Mouse (Mus musculus) hindbrain, embryonic 14.5 days (tissue): ENCODE data around the gene Alg5. TPM values are rescaled to one million over a fixed set of nuclear protein-coding genes. Genes with fewer than 3 reads are reported as not detected.
A peak's percentile ranks its signal among the peaks of the same experiment; 100 is the strongest.

Source experiments
- ATAC-seq: fragments of 200-750 bp; cut with Nextera tagmentation; 2 replicates; pipeline ENCODE4 v1.8.0; 2017; ENCODE audit warnings: moderate number of reproducible peaks, mild to moderate bottlenecking, moderate TSS enrichment, moderate library complexity; ENCODE audit not compliant: low FRiP score
- DNase-seq: peaks from one replicate; pipeline ENCODE4 v3.0.0-alpha.2; 2015; ENCODE audit warnings: low spot score
- H3K27ac ChIP-seq: fragments of 300-500 bp; sonication (generic); 2 replicates; pipeline ENCODE4 v1.5.1; 2014; ENCODE audit warnings: mild to moderate bottlenecking, moderate library complexity
- H3K27me3 ChIP-seq: fragments of 300-500 bp; sonication (generic); 2 replicates; pipeline ENCODE4 v1.6.1; 2014; ENCODE audit warnings: mild to moderate bottlenecking, low read length, mixed read lengths; ENCODE audit not compliant: control insufficient read depth, insufficient read depth
- H3K36me3 ChIP-seq: fragments of 300-500 bp; sonication (generic); replicated peaks from 2 replicates; pipeline ENCODE4 v1.6.1; 2014; ENCODE audit not compliant: control insufficient read depth, insufficient read depth
- H3K4me1 ChIP-seq: fragments of 300-500 bp; sonication (generic); replicated peaks from 2 replicates; pipeline ENCODE4 v1.6.1; 2014; ENCODE audit warnings: antibody characterized with exemption, low read length, mixed read lengths; ENCODE audit not compliant: control insufficient read depth, insufficient read depth
- H3K4me2 ChIP-seq: fragments of 300-500 bp; sonication (generic); replicated peaks from 2 replicates; pipeline ENCODE4 v1.6.1; 2014; ENCODE audit warnings: mild to moderate bottlenecking, moderate library complexity
- H3K4me3 ChIP-seq: fragments of 300-500 bp; sonication (generic); replicated peaks from 2 replicates; pipeline ENCODE4 v1.5.1; 2014; ENCODE audit warnings: mild to moderate bottlenecking, low read length
- H3K9ac ChIP-seq: fragments of 300-500 bp; sonication (generic); 2 replicates; pipeline ENCODE4 v1.6.1; 2014
- H3K9me3 ChIP-seq: fragments of 300-500 bp; sonication (generic); 2 replicates; pipeline ENCODE4 v1.6.1; 2016; ENCODE audit warnings: low read length; ENCODE audit not compliant: control insufficient read depth
- WGBS: fragments of 180-500 bp; shearing (Covaris S2); extraction: QIAGEN DNeasy Blood & Tissue Kit; methylation state at CpG from one replicate; pipeline ENCODE4 v1.1.7; 2014; 5-methylcytosine and 5-hydroxymethylcytosine counted together
- polyA plus RNA-seq: library from polyadenylated mRNA; unstranded; fragments of >200 nt; fragmentation: Nextera tagmentation; extraction: Ambion mirVana; gene quantifications from 2 replicates; pipeline ENCODE4 v1.2.1, GENCODE M21; 2014

Gene Alg5
- polyA plus RNA-seq, 1 experiment from 2014 or later = 52.3 TPM

DNA sequence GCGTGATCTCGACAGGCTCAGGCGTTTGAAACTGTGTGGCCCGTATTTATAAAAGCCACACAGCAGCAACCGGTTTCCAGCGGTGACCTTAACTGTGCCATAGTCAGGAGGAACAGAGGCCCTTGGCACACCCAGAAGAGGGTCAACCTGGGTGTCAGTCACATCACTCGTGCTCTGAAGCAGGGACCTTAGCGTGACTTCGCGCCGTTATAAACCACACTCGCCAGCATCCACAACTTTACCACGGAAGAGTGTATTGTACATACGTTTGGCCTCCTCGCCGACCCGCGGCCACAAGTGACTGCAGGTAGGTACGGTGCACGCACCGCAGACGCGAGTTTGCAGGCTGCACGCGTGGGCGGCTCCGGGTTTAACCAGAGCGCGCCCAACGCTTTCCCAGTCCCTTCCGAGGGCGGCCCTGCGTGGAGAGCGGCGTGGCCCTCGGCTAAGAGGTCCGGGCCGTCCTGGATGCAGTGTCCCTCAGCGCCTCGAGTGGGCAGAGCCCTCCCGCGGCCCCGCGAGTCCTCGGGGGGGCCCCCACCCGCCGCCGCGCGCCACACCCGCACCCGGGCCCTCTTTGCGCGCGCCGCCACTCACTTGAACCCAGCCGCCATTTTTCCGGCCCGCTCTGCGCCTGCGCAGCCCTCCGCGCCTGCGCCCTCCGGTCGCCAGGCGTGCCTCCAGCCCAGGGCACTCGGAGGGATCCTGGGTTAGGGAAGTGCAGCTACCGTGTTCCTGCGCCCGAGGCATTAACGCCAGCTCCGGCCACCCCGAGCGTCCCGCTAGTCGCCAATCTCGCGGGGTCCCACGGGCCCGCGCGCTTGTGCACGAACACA, 710 bp upstream of the Alg5 start:
- under 1% methylated on average over 84 of the region's 84 CpGs for WGBS
- Histone ChIP-seq H3K27me3 (no peaks in the 10 kb centered on the region), H3K4me1 (peaks cover 5% of the 10 kb centered on the region; the same call in 1 of the 2 replicates), H3K27ac (peak overlapping the region; percentile 98), H3K4me2 (peak overlapping the region; percentile 68), H3K36me3 (peaks cover 40% of the 10 kb centered on the region), H3K4me3 (peak overlapping the region; percentile 86), H3K9me3 (no peaks in the 10 kb centered on the region), H3K9ac (peak overlapping the region; percentile 98)
- DNase-seq = peak; percentile 94
- peak; percentile 94 for ATAC-seq

DNA sequence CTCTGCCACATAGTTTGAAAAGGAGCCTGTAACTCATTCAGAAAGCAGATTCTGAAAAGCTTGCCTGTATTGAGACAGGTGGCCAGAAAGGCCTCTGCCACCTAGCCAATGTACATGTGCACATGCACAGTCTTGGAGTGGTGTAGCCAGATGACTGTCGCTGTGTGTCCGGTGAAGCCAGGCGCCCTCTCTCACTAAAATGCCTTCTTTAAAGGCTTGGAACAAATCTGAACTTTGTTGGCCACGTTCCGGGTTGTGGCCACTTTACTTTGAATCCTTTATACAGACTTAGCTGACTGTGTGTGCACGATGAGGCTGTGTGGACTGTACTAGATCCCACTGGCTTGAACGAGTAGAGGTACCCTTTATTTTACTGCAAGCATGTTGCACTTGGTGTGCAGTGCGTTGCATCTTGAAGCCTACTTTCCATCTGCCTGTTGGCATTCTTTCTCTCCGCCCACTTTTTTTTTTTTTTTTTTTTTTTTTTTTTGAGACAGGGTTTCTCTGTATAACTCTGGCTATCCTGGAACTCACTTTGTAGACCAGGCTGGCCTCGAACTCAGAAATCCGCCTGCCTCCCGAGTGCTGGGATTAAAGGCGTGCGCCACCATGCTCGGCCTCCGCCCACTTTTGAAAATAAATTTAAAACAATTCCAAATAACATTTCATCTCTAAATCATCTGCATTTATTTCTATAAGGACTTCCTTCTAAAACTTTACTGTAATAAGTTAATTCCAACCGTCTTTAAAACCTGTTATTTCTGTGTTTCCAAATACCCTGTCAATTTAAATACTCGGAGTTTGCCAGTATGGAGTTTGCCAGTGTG, 975 bp downstream of the Alg5 start:
- WGBS = 59% methylated on average over 18 of the region's 18 CpGs
- Histone ChIP-seq H3K4me2 (peak overlapping the region; percentile 68), H3K4me1 (peaks cover 5% of the 10 kb centered on the region; the same call in 1 of the 2 replicates), H3K27me3 (no peaks in the 10 kb centered on the region), H3K27ac (peak overlapping the region; percentile 98), H3K4me3 (peak overlapping the region; percentile 86), H3K9ac (peak overlapping the region; percentile 98), H3K36me3 (peaks cover 35% of the 10 kb centered on the region), H3K9me3 (no peaks in the 10 kb centered on the region)
- DNase-seq = no peak
- no peak for ATAC-seq

DNA sequence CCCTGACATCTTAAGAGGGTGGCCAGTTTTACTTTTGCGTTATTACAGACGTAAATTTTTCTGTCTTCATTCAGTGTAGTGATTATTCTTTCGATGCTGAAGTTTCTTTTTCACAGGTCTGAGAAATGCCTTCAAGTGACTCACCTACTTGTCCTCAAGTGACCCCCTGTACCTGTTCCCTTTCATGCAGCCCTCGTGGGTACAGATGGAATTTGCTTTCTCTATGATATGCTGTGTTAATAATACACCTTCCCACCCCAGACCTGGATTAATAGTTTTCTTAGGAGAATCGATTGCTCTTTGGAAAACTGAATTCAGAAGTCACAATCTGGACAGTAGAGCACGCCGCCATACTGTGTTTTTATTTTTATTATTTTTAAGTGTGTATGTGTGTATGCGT, 2.0 kb downstream of the Alg5 start:
- 98% methylated on average over 8 of the region's 8 CpGs for WGBS
- Histone ChIP-seq H3K4me3 (no peak overlapping the region), H3K27me3 (no peaks in the 10 kb centered on the region), H3K27ac (no peak overlapping the region), H3K9ac (no peak overlapping the region), H3K4me1 (peaks cover 5% of the 10 kb centered on the region; the same call in 1 of the 2 replicates), H3K36me3 (peaks cover 35% of the 10 kb centered on the region), H3K4me2 (no peak overlapping the region), H3K9me3 (no peaks in the 10 kb centered on the region)
- no peak for DNase-seq
- ATAC-seq = no peak

DNA sequence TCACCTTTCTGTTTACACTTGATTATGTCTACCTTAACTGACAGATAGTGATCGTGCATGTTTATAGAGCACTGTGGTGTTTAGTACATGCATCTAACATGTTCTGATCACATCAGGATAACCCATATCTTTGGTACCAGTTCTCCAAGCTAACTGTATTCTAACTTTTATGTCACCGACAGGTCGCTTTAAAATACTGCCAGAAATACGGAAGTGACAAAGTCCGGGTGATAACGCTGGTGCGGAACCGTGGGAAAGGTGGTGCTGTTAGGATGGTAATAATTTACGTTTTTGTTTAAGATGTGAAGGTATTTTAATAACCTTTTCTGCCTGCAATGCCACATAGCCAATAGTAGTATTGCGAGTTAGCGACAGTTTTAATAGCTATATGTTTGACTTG, 6.6 kb downstream of the Alg5 start:
- no peak for DNase-seq
- no peak for ATAC-seq
- WGBS = 97% methylated on average over 11 of the region's 11 CpGs

GRCm38 (mm10) chr3:54745799-54746198, 10.5 kb downstream of the Alg5 start:
- no peak overlapping the region for H3K4me3 ChIP-seq
- no peaks in the 10 kb centered on the region for H3K4me1 ChIP-seq
- H3K27ac ChIP-seq = no peak overlapping the region
- no peak for DNase-seq
- H3K36me3 ChIP-seq = peaks cover 98% of the 10 kb centered on the region
- no peak overlapping the region for H3K4me2 ChIP-seq
- H3K9ac ChIP-seq = no peak overlapping the region
- ATAC-seq = no peak
- no peaks in the 10 kb centered on the region for H3K9me3 ChIP-seq
- WGBS = 60% methylated on average over 5 of the region's 5 CpGs
- no peaks in the 10 kb centered on the region for H3K27me3 ChIP-seq

More for the DNA sequence above, 6.6 kb downstream of the Alg5 start:
- no peaks in the 10 kb centered on the region for H3K27me3 ChIP-seq
- no peaks in the 10 kb centered on the region for H3K4me1 ChIP-seq
- H3K9me3 ChIP-seq = no peaks in the 10 kb centered on the region
- no peak overlapping the region for H3K27ac ChIP-seq
- no peak overlapping the region for H3K4me3 ChIP-seq
- H3K36me3 ChIP-seq = peaks cover 80% of the 10 kb centered on the region
- no peak overlapping the region for H3K4me2 ChIP-seq
- H3K9ac ChIP-seq = no peak overlapping the region

GRCm38 (mm10) chr3:54753411-54753810, 18.1 kb downstream of the Alg5 start:
- peaks cover 10% of the 10 kb centered on the region; the same call in 1 of the 2 replicates for H3K27me3 ChIP-seq
- H3K9me3 ChIP-seq = no peaks in the 10 kb centered on the region
- no peak for DNase-seq

DNA sequence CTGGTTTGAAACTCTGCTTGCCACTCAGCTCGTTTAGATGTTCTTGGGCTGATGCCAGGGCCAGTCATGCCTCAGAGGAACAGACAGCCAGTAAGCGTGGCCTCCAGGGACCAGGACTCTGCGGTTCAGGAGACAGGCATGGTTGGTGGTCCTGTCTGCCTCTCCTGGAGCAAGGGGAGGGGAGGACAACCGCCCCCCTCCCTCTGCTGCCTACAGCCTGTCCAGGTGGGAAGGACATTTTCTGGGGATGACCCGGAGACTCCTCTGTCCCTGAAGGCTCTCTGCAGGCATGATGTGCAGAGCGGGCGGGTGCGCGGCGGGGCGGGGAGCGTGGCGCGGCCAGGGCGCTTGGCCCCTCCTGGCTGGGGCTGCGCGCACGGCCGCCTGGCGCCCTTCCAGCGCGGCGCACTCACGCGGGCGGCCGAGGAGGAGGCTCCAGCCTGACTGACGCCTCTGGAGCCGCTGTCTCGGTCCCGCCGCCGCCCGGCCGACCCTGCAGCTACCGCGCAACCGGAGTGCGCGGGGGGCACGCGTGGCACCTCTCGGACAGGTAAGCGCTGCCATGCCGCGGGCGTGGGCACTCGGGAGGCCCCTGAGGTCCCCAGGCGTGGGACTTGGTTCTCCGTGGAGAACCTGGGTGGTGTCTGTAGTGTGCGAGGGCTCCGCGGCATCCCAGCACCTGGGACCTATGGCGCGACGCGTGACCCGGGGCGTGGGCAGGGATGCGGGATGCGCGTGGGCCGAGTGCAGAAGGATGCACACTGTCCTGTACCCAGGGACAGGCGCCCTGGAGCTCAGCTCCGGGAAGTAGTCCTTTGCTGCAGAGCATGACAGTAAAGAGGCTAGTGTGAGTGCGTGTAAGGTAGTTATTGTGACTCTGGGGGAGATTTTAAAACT, 20.1 kb downstream of the Alg5 start, which contains the start of gene Smad9:
TSS of gene Smad9 (plus strand) at position 438 of the 897 bp plus-strand sequence.
- Histone ChIP-seq H3K9me3 (no peaks in the 10 kb centered on the region), H3K27ac (no peak within 1 kb of the TSS), H3K4me3 (peak within 1 kb of the TSS; percentile 70), H3K4me2 (peak within 1 kb of the TSS; percentile 100), H3K4me1 (peaks cover 13% of the 10 kb centered on the region), H3K9ac (peak within 1 kb of the TSS; percentile 79), H3K36me3 (peaks cover 11% of the 10 kb centered on the region), H3K27me3 (peaks cover 10% of the 10 kb centered on the region; the same call in 1 of the 2 replicates)
- under 1% methylated on average over 60 of the region's 66 CpGs for WGBS
- DNase-seq = peak; percentile 71
- peak; percentile 85 for ATAC-seq

More at GRCm38 (mm10) chr3:54753411-54753810, 18.1 kb downstream of the Alg5 start:
- Histone ChIP-seq H3K4me1 (peaks cover 13% of the 10 kb centered on the region), H3K36me3 (peaks cover 31% of the 10 kb centered on the region), H3K4me2 (no peak overlapping the region), H3K27ac (no peak overlapping the region), H3K4me3 (no peak overlapping the region), H3K9ac (no peak overlapping the region)
- 64% methylated on average over 4 of the region's 4 CpGs for WGBS
- ATAC-seq = no peak

- Histone ChIP-seq H3K9ac (peak overlapping the region; percentile 79; the same call in 1 of the 2 replicates), H3K4me3 (peak overlapping the region; percentile 70), H3K27me3 (peaks cover 10% of the 10 kb centered on the region; the same call in 1 of the 2 replicates), H3K27ac (no peak overlapping the region), H3K36me3 (peaks cover 5% of the 10 kb centered on the region), H3K4me2 (peak overlapping the region; percentile 100), H3K9me3 (no peaks in the 10 kb centered on the region), H3K4me1 (peaks cover 13% of the 10 kb centered on the region)
- ATAC-seq (no peak), DNase-seq (no peak)
- WGBS = 2% methylated on average over 11 of the region's 11 CpGs
These were observed 20.7 kb downstream of the Alg5 start for GRCm38 (mm10) chr3:54756058-54756457.
